Mouse (Mus musculus) CH12.LX (cell line): ENCODE measurements around the gene Cmah. TPM values are rescaled to one million over a fixed set of nuclear protein-coding genes. Genes with fewer than 3 reads are reported as not detected.

Experiments
- DNase-seq: peaks from one replicate; pipeline ENCODE4 v3.0.0-alpha.2; 2013; ENCODE audit errors: extremely low read depth
- H3K27ac ChIP-seq: 2 replicates; pipeline ENCODE4 v1.5.1; 2012; ENCODE audit warnings: low read depth, mild to moderate bottlenecking, control low read depth, moderate library complexity; ENCODE audit not compliant: insufficient read depth
- H3K27me3 ChIP-seq: replicated peaks from 2 replicates; pipeline ENCODE3; 2012; ENCODE audit warnings: inconsistent platforms
- H3K36me3 ChIP-seq, 2 experiments: replicated peaks in 1 of 2; 2 replicates each; pipeline versions ENCODE3 to v1.6.1; 2012; ENCODE audit warnings: inconsistent platforms in 1 of 2, low read length in 1 of 2, mild to moderate bottlenecking in 1 of 2, mixed read lengths in 1 of 2, moderate library complexity in 1 of 2; ENCODE audit not compliant: control insufficient read depth in 1 of 2, insufficient read depth in 1 of 2
- H3K4me1 ChIP-seq, 2 experiments: 2 replicates each; pipeline ENCODE4 v1.6.1; 2012; ENCODE audit warnings: inconsistent platforms in 1 of 2, moderate library complexity in 1 of 2; ENCODE audit not compliant: insufficient read depth in 2 of 2, control insufficient read depth in 1 of 2
- H3K4me2 ChIP-seq: 2 replicates; pipeline ENCODE4 v1.6.1; 2012; ENCODE audit warnings: low read depth, mild to moderate bottlenecking, control low read depth; ENCODE audit not compliant: poor library complexity, insufficient read depth, severe bottlenecking
- H3K4me3 ChIP-seq, 3 experiments: fragments of 150-350 bp in 1 of 3; sonication (generic) in 1 of 3; replicated peaks in 1 of 3; 2 replicates each; pipeline versions ENCODE3 to v1.5.1; 2011 to 2012; ENCODE audit warnings: low read depth in 2 of 3, low read length in 2 of 3, mild to moderate bottlenecking in 2 of 3, moderate library complexity in 2 of 3, control low read depth in 1 of 3, improper control_type of control experiment in 1 of 3, inconsistent platforms in 1 of 3, mixed read lengths in 1 of 3; ENCODE audit not compliant: poor library complexity in 1 of 3
- H3K79me2 ChIP-seq: replicated peaks from 2 replicates; pipeline ENCODE4 v1.6.1; 2012; ENCODE audit warnings: mild to moderate bottlenecking, moderate library complexity; ENCODE audit not compliant: control insufficient read depth, poor library complexity, insufficient read depth, severe bottlenecking; ENCODE audit errors: extremely low read depth
- H3K9ac ChIP-seq: 2 replicates; pipeline ENCODE4 v1.6.1; 2012; ENCODE audit warnings: low read depth, mild to moderate bottlenecking, control low read depth, moderate library complexity; ENCODE audit not compliant: insufficient read depth
- H3K9me3 ChIP-seq: replicated peaks from 2 replicates; pipeline ENCODE3; 2012; ENCODE audit warnings: low read length, inconsistent platforms, mixed read lengths
- CHD1 ChIP-seq: IDR thresholded peaks from 2 replicates; pipeline ENCODE4 v1.6.1; 2012; ENCODE audit warnings: low read depth, low read length, improper control_type of control experiment, inconsistent platforms
- CHD2 ChIP-seq: IDR thresholded peaks from 2 replicates; pipeline ENCODE4 v1.6.1; 2011; ENCODE audit warnings: low read length, improper control_type of control experiment
- CTCF ChIP-seq, 2 experiments: IDR thresholded peaks in 1 of 2; conservative IDR thresholded peaks in 1 of 2; 2 replicates each; pipeline ENCODE4 v1.5.1; 2011 to 2012; ENCODE audit warnings: low read depth in 2 of 2, low read length in 2 of 2, improper control_type of control experiment in 1 of 2, inconsistent platforms in 1 of 2, mild to moderate bottlenecking in 1 of 2, moderate library complexity in 1 of 2
- E2F4 ChIP-seq: IDR thresholded peaks from 2 replicates; pipeline ENCODE4 v1.6.1; 2011; ENCODE audit warnings: low read depth, low read length, improper control_type of control experiment; ENCODE audit not compliant: insufficient replicate concordance
- ELF1 ChIP-seq: IDR thresholded peaks from 2 replicates; pipeline ENCODE4 v1.6.1; 2014; ENCODE audit warnings: low read depth, mild to moderate bottlenecking, inconsistent platforms, low read length, improper control_type of control experiment
- EP300 ChIP-seq: IDR thresholded peaks from 2 replicates; pipeline ENCODE4 v1.6.1; 2011; ENCODE audit warnings: low read length, improper control_type of control experiment
- ETS1 ChIP-seq: conservative IDR thresholded peaks from 2 replicates; pipeline ENCODE4 v1.6.1; 2012; ENCODE audit warnings: low read depth, mild to moderate bottlenecking, inconsistent platforms, low read length, improper control_type of control experiment, moderate library complexity
- HCFC1 ChIP-seq: IDR thresholded peaks from 2 replicates; pipeline ENCODE4 v1.6.1; 2012; ENCODE audit warnings: low read depth, mild to moderate bottlenecking, inconsistent platforms, low read length, improper control_type of control experiment
- IRF4 ChIP-seq: IDR thresholded peaks from 2 replicates; pipeline ENCODE4 v1.6.1; 2014; ENCODE audit warnings: low read depth, mild to moderate bottlenecking, inconsistent platforms, low read length, improper control_type of control experiment
- JUN ChIP-seq: IDR thresholded peaks from 2 replicates; pipeline ENCODE4 v1.6.1; 2011; ENCODE audit warnings: low read depth, mild to moderate bottlenecking, low read length, improper control_type of control experiment, moderate library complexity; ENCODE audit not compliant: insufficient read depth
- MAFK ChIP-seq: IDR thresholded peaks from 2 replicates; pipeline ENCODE4 v1.6.1; 2011; ENCODE audit warnings: low read length, improper control_type of control experiment; ENCODE audit not compliant: insufficient replicate concordance
- MAX ChIP-seq: IDR thresholded peaks from 2 replicates; pipeline ENCODE4 v1.6.1; 2011; ENCODE audit warnings: low read length, improper control_type of control experiment
- MAZ ChIP-seq: IDR thresholded peaks from 2 replicates; pipeline ENCODE4 v1.6.1; 2012; ENCODE audit warnings: low read depth, mild to moderate bottlenecking, inconsistent platforms, low read length, improper control_type of control experiment, moderate library complexity
- MEF2A ChIP-seq: IDR thresholded peaks from 2 replicates; pipeline ENCODE4 v1.6.1; 2014; ENCODE audit warnings: low read depth, mild to moderate bottlenecking, inconsistent platforms, low read length, improper control_type of control experiment, borderline replicate concordance
- MYC ChIP-seq: IDR thresholded peaks from 2 replicates; pipeline ENCODE4 v1.6.1; 2011; ENCODE audit warnings: low read depth, mild to moderate bottlenecking, improper control_type of control experiment, low read length
- NELFE ChIP-seq: IDR thresholded peaks from 2 replicates; pipeline ENCODE4 v1.6.1; 2011; ENCODE audit warnings: low read depth, low read length, improper control_type of control experiment
- NRF1 ChIP-seq: IDR thresholded peaks from 2 replicates; pipeline ENCODE4 v1.6.1; 2014; ENCODE audit warnings: low read depth, mild to moderate bottlenecking, inconsistent platforms, low read length, improper control_type of control experiment, moderate library complexity
- POLR2A ChIP-seq: IDR thresholded peaks from 2 replicates; pipeline ENCODE4 v1.6.1; 2011; ENCODE audit warnings: low read depth, mild to moderate bottlenecking, improper control_type of control experiment, low read length
- SMC3 ChIP-seq: IDR thresholded peaks from 2 replicates; pipeline ENCODE4 v1.6.1; 2011; ENCODE audit warnings: low read depth, low read length, improper control_type of control experiment
- TBP ChIP-seq: conservative IDR thresholded peaks from 2 replicates; pipeline ENCODE4 v1.6.1; 2011; ENCODE audit warnings: low read depth, low read length, improper control_type of control experiment
- TCF12 ChIP-seq: IDR thresholded peaks from 2 replicates; pipeline ENCODE4 v1.6.1; 2014; ENCODE audit warnings: low read depth, mild to moderate bottlenecking, inconsistent platforms, low read length, improper control_type of control experiment
- UBTF ChIP-seq: IDR thresholded peaks from 2 replicates; pipeline ENCODE4 v1.6.1; 2012; ENCODE audit warnings: low read depth, mild to moderate bottlenecking, inconsistent platforms, low read length, improper control_type of control experiment, moderate library complexity
- ZC3H11A ChIP-seq: IDR thresholded peaks from 2 replicates; pipeline ENCODE4 v1.6.1; 2012; ENCODE audit warnings: low read depth, mild to moderate bottlenecking, inconsistent platforms, low read length, improper control_type of control experiment
- ZMIZ1 ChIP-seq: IDR thresholded peaks from 2 replicates; pipeline ENCODE4 v1.6.1; 2012; ENCODE audit warnings: low read depth, mild to moderate bottlenecking, inconsistent platforms, low read length, improper control_type of control experiment
- dilution Hi-C: fragments of 300-500 bp; cut with MboI; formaldehyde crosslinking; loops from 2 replicates; pipeline ENCODE4 v1.14.3; 2020; ENCODE audit warnings: low sequenced_read_pairs; ENCODE audit not compliant: extremely low pct_unique_long_range_greater_than_20kb, extremely low pct_ligation_motif_present
- in situ Hi-C: fragments of 300-500 bp; cut with MboI; formaldehyde crosslinking; loops from 3 replicates; pipeline ENCODE4 v1.14.3; 2019; ENCODE audit warnings: low sequenced_read_pairs, low pct_ligation_motif_present, low pct_unique_long_range_greater_than_20kb, mixed read lengths
- polyA plus RNA-seq: library from polyadenylated mRNA; unstranded; fragments of >175 nt; gene quantifications from 2 replicates; pipeline ENCODE4 v1.2.1, GENCODE M21; 2012; ENCODE audit warnings: low read depth; ENCODE audit not compliant: insufficient read length
- total RNA-seq, 2 experiments: library from RNA; depleted of rRNA; stranded (reverse); fragments of 300-350 nt in 1 of 2; fragments of >200 nt in 1 of 2; gene quantifications; 2 replicates each; pipeline ENCODE4 v1.2.3; 2012 to 2014

Cmah gene
- total and polyA plus RNA-seq, 3 experiments: 5.0 to 17.4 (median 5.5) TPM

- Histone ChIP-seq H3K4me1 (peaks cover 20 to 77% of the 10 kb centered on the region in 2 experiments), H3K9ac (no peak overlapping the region), H3K27ac (no peak overlapping the region), H3K79me2 (no peaks in the 10 kb centered on the region), H3K4me2 (no peak overlapping the region), H3K9me3 (no peaks in the 10 kb centered on the region), H3K27me3 (no peaks in the 10 kb centered on the region), H3K36me3 (peaks cover 4 to 43% of the 10 kb centered on the region in 2 experiments), H3K4me3 (no peak overlapping the region)
- TF ChIP-seq ELF1 (0 out of 2 replicates have a peak, but pooled peaks have one; percentile 25), TCF12 (peak; percentile 22; the same call in 1 of the 2 replicates), CHD2 (0 out of 2 replicates have a peak, but pooled peaks have one; percentile 34), MAFK (peak; percentile 58; the same call in 1 of the 2 replicates), EP300 (peak; percentile 68), IRF4 (peak; percentile 54; the same call in 1 of the 2 replicates), HCFC1 (0 out of 2 replicates have a peak, but pooled peaks have one; percentile 12), MAZ (peak; percentile 48; the same call in 1 of the 2 replicates), NELFE (no peak), CHD1 (no peak)
- peak; percentile 59 for DNase-seq
- in situ Hi-C loops (no loop called here), dilution Hi-C loops (no loop called here)
Measured at GRCm38 (mm10) chr13:24515101-24515675, 188.0 kb downstream of the Cmah start.

- in situ Hi-C loops: no loop called here
- TF ChIP-seq SMC3 (no peak), EP300 (no peak), HCFC1 (no peak), NELFE (no peak), UBTF (no peak)
- no peak for DNase-seq
- Histone ChIP-seq H3K36me3 (peaks cover 4 to 52% of the 10 kb centered on the region in 2 experiments), H3K79me2 (no peaks in the 10 kb centered on the region), H3K27me3 (no peaks in the 10 kb centered on the region), H3K9ac (no peak overlapping the region), H3K27ac (no peak overlapping the region), H3K4me2 (no peak overlapping the region), H3K4me1 (peaks cover 11 to 57% of the 10 kb centered on the region in 2 experiments), H3K9me3 (no peaks in the 10 kb centered on the region), H3K4me3 (no peak overlapping the region)
- dilution Hi-C loops: no loop called here
Measured at GRCm38 (mm10) chr13:24517757-24518156, 190.6 kb downstream of the Cmah start.

GRCm38 (mm10) chr13:24518887-24519286 lies 191.7 kb downstream of the Cmah start:
- peak; percentile 70 for DNase-seq
- H3K9me3 ChIP-seq: no peaks in the 10 kb centered on the region
- no peaks in the 10 kb centered on the region for H3K27me3 ChIP-seq
- no peak overlapping the region for H3K4me3 ChIP-seq
- no peaks in the 10 kb centered on the region for H3K79me2 ChIP-seq
- H3K4me2 ChIP-seq: no peak overlapping the region
- dilution Hi-C loops (no loop called here), in situ Hi-C loops (no loop called here)
- H3K9ac ChIP-seq: no peak overlapping the region
- H3K27ac ChIP-seq: no peak overlapping the region
- peaks cover 11 to 45% of the 10 kb centered on the region in 2 experiments for H3K4me1 ChIP-seq
- H3K36me3 ChIP-seq: peaks cover 4 to 54% of the 10 kb centered on the region in 2 experiments
- TF ChIP-seq ZMIZ1: no peak
- TF ChIP-seq TBP: no peak
- peak; percentile 85 for TF ChIP-seq SMC3
- TF ChIP-seq MYC: peak; percentile 43; the same call in 1 of the 2 replicates
- no peak for TF ChIP-seq TCF12
- TF ChIP-seq CHD1: no peak
- peak; percentile 50; the same call in 1 of the 2 replicates for TF ChIP-seq JUN
- peak; percentile 84 for TF ChIP-seq MEF2A
- TF ChIP-seq MAX: no peak
- no peak for TF ChIP-seq POLR2A
- TF ChIP-seq NRF1: no peak
- no peak for TF ChIP-seq E2F4
- TF ChIP-seq CTCF (conservative IDR thresholded peaks at IDR 0.05 in 1 of 2, IDR thresholded peaks at IDR 0.05 in 1 of 2; ENCODE audit: low read depth in 2 of 2, low read length in 2 of 2): peak; percentile 83 to 84
- no peak for TF ChIP-seq ETS1
- TF ChIP-seq ZC3H11A: peak; percentile 44
- 0 out of 2 replicates have a peak, but pooled peaks have one; percentile 15 for TF ChIP-seq IRF4
